Mouse (Mus musculus) limb, embryonic 11.5 days (tissue): ENCODE measurements at regions not wholly inside any gene's neighbourhood (a gene's known extent, or its start where the extent isn't known, plus 50 kb on each side); places are given as distances from the start of the nearest gene placed in this dataset.

ENCODE experiments used
- ATAC-seq: fragments of 200-750 bp; cut with Nextera tagmentation; 2 replicates; pipeline ENCODE4 v1.8.0; 2017; ENCODE audit warnings: low read depth; ENCODE audit not compliant: insufficient number of reproducible peaks, low FRiP score, low TSS enrichment
- DNase-seq: peaks from one replicate; pipeline ENCODE4 v3.0.0-alpha.2; 2015; ENCODE audit warnings: low spot score
- H3K27ac ChIP-seq: fragments of 300-500 bp; sonication (generic); replicated peaks from 2 replicates; pipeline ENCODE4 v1.5.1; 2014; ENCODE audit warnings: low read depth, mild to moderate bottlenecking, low read length
- H3K27me3 ChIP-seq: fragments of 300-500 bp; sonication (generic); 2 replicates; pipeline ENCODE4 v1.6.1; 2014; ENCODE audit warnings: mild to moderate bottlenecking, low read length, mixed read lengths; ENCODE audit not compliant: control insufficient read depth, insufficient read depth
- H3K36me3 ChIP-seq: fragments of 300-500 bp; sonication (generic); 2 replicates; pipeline ENCODE4 v1.6.1; 2014; ENCODE audit warnings: mild to moderate bottlenecking, low read length, moderate library complexity, mixed read lengths; ENCODE audit not compliant: control insufficient read depth, insufficient read depth
- H3K4me1 ChIP-seq: fragments of 300-500 bp; sonication (generic); 2 replicates; pipeline ENCODE4 v1.6.1; 2014; ENCODE audit warnings: low read length, mixed read lengths; ENCODE audit not compliant: control insufficient read depth, insufficient read depth
- H3K4me2 ChIP-seq: fragments of 300-500 bp; sonication (generic); 2 replicates; pipeline ENCODE4 v1.6.1; 2014; ENCODE audit warnings: low read depth, mild to moderate bottlenecking, moderate library complexity; ENCODE audit not compliant: severe bottlenecking
- H3K4me3 ChIP-seq: fragments of 300-500 bp; sonication (generic); 2 replicates; pipeline ENCODE4 v1.5.1; 2014; ENCODE audit warnings: low read depth, low read length
- H3K9ac ChIP-seq: fragments of 300-500 bp; sonication (generic); 2 replicates; pipeline ENCODE4 v1.6.1; 2014; ENCODE audit warnings: mild to moderate bottlenecking, low read length
- H3K9me3 ChIP-seq: fragments of 300-500 bp; sonication (generic); 2 replicates; pipeline ENCODE4 v1.6.1; 2016; ENCODE audit warnings: low read length; ENCODE audit not compliant: control insufficient read depth
- WGBS: fragments of 180-500 bp; shearing (Covaris S2); extraction: QIAGEN DNeasy Blood & Tissue Kit; methylation state at CpG from one replicate; pipeline ENCODE4 v1.1.7; 2014; 5-methylcytosine and 5-hydroxymethylcytosine counted together

DNA sequence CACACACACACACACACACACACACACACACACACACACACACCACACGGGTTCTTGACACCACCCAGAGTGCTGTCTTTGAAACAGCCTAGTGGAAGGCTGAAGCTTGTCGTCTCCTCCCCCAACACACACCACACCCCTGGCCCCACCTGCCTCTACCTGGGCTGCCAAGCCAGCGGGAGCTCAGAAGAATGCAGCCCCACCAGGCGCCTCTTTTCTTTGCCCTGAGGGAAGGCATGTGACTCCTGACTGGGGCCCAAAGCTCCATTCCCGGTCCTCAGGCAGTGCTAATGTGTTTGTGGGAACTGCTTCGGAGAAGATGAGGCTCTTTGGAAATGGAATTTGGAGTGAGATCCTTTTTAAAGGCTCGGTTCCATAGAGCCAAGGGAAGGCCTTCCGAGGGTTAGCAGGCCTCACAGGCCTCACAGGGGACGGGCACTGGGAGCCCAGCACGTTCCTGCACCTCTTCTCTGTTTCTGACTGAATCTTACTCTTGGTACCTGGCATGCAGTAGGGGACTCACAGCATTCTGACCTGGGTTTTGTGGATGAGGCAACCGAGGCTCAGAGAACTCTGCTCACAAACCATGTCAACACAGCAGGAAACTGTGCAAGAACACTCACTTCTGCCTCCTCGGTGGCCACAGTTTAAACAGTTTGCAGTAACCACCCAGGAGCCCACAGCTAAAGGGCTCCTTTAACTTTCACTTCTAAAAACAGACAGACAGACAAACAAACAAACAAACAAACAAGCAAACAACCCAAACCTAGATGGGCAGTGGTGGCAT is 106.4 kb downstream of the Cd24a start:
- Histone ChIP-seq H3K36me3 (no peaks in the 10 kb centered on the region), H3K4me3 (no peak overlapping the region), H3K4me2 (no peak overlapping the region), H3K27me3 (no peaks in the 10 kb centered on the region), H3K4me1 (peaks cover 10% of the 10 kb centered on the region; the same call in 1 of the 2 replicates), H3K27ac (no peak overlapping the region), H3K9me3 (no peaks in the 10 kb centered on the region), H3K9ac (no peak overlapping the region)
- ATAC-seq (no peak), DNase-seq (no peak)
- WGBS: 43% methylated on average over 12 of the region's 12 CpGs

- DNase-seq (no peak), ATAC-seq (no peak)
- no peaks in the 10 kb centered on the region for H3K27me3 ChIP-seq
- no peaks in the 10 kb centered on the region for H3K9me3 ChIP-seq
- no peak overlapping the region; the same call in 1 of the 2 replicates for H3K4me2 ChIP-seq
- H3K36me3 ChIP-seq: no peaks in the 10 kb centered on the region
- H3K27ac ChIP-seq: no peak overlapping the region
- H3K4me1 ChIP-seq: peaks cover 11% of the 10 kb centered on the region; the same call in 1 of the 2 replicates
- H3K9ac ChIP-seq: no peak overlapping the region
- no peak overlapping the region for H3K4me3 ChIP-seq
- WGBS: 20% methylated on average over 10 of the region's 10 CpGs
These were observed 111.3 kb downstream of the Cd24a start for GRCm38 (mm10) chr10:43689161-43689913.

DNA sequence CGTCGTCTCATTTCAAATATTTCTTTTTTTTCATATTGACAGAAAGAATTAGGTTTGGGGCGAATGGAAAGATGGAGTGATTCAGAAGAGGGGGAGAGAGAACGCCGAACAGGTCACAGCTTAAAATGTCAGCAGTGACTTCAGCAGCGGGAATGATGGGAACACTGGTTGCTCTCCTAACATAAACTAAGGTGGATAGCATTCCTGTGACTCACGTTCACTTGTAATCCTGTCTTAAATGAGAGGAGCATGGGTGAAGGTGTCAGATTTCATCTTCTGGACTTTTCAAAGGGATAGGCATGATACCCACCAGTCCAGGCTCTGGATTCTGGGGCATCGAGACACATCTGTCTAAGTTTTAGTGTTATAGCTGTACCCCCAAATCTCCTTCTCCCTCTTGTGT is 111.8 kb downstream of the Cd24a start:
- no peak overlapping the region for H3K9ac ChIP-seq
- H3K4me3 ChIP-seq: no peak overlapping the region
- no peak for ATAC-seq
- H3K27ac ChIP-seq: no peak overlapping the region
- no peaks in the 10 kb centered on the region for H3K27me3 ChIP-seq
- no peaks in the 10 kb centered on the region for H3K36me3 ChIP-seq
- peaks cover 8% of the 10 kb centered on the region; the same call in 1 of the 2 replicates for H3K4me1 ChIP-seq
- 38% methylated on average over 8 of the region's 8 CpGs for WGBS
- no peak for DNase-seq
- H3K9me3 ChIP-seq: no peaks in the 10 kb centered on the region
- no peak overlapping the region for H3K4me2 ChIP-seq

- H3K27ac ChIP-seq: no peak overlapping the region
- H3K4me3 ChIP-seq: no peak overlapping the region
- ATAC-seq (no peak), DNase-seq (no peak)
- no peak overlapping the region for H3K9ac ChIP-seq
- H3K9me3 ChIP-seq: no peaks in the 10 kb centered on the region; the same call in 1 of the 2 replicates
- WGBS: 62% methylated on average over 5 of the region's 5 CpGs
- no peaks in the 10 kb centered on the region for H3K27me3 ChIP-seq
- H3K4me1 ChIP-seq: peaks cover 5% of the 10 kb centered on the region; the same call in 1 of the 2 replicates
- H3K4me2 ChIP-seq: no peak overlapping the region
- no peaks in the 10 kb centered on the region for H3K36me3 ChIP-seq
These were observed 115.9 kb downstream of the Cd24a start for GRCm38 (mm10) chr10:43693974-43694373.

DNA sequence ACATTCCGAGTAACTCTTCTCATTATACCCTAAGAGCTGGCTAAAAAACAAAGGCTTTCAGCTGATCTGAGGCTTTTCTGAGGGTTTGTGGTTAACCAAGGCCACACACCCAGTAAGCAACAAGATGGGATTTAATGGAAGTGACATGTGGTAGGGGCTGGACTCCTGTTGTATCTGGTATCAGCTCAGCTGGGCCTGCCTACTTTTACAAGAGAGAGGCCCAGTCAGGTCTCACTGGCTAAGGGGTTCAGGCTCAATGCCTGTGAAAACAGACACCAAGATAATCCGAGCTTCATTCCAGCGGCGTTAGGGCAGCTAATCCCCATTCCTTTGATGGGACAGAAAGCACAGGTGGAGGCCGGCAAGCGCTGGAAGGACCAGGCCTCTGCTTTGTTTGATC is 116.4 kb downstream of the Cd24a start:
- 0 out of 2 replicates have a peak, but pooled peaks cover 2% of the 10 kb centered on the region for H3K4me1 ChIP-seq
- DNase-seq (peak; percentile 47), ATAC-seq (no peak)
- WGBS: 23% methylated on average over 6 of the region's 6 CpGs
- H3K9ac ChIP-seq: no peak overlapping the region
- no peak overlapping the region for H3K27ac ChIP-seq
- H3K27me3 ChIP-seq: no peaks in the 10 kb centered on the region
- H3K4me2 ChIP-seq: no peak overlapping the region
- H3K36me3 ChIP-seq: no peaks in the 10 kb centered on the region
- no peaks in the 10 kb centered on the region; the same call in 1 of the 2 replicates for H3K9me3 ChIP-seq
- no peak overlapping the region for H3K4me3 ChIP-seq

DNA sequence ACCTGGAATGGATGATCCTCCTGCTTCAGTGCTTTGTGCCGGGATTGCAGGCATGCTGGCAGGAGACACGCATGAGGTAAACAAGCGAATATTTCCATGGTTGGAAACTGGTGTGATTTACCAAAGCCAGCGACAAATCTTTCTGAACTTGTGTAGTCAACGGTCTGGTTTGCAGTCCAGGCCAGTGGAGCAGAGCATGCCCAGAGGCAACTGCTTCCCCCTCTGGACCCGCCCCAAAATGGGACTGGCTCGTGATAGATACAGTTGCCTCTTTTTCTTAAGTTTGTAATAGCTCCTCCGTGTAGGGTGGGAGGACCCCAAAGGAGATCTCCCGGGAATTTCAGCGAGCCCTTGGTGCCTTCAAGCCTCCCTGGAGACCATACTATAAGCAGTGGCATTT is 117.4 kb downstream of the Cd24a start:
- ATAC-seq: no peak
- WGBS: 74% methylated on average over 10 of the region's 10 CpGs
- Histone ChIP-seq H3K4me1 (no peaks in the 10 kb centered on the region), H3K4me3 (no peak overlapping the region), H3K36me3 (no peaks in the 10 kb centered on the region), H3K27me3 (no peaks in the 10 kb centered on the region), H3K9ac (no peak overlapping the region), H3K27ac (no peak overlapping the region), H3K9me3 (no peaks in the 10 kb centered on the region; the same call in 1 of the 2 replicates), H3K4me2 (no peak overlapping the region)
- no peak for DNase-seq

DNA sequence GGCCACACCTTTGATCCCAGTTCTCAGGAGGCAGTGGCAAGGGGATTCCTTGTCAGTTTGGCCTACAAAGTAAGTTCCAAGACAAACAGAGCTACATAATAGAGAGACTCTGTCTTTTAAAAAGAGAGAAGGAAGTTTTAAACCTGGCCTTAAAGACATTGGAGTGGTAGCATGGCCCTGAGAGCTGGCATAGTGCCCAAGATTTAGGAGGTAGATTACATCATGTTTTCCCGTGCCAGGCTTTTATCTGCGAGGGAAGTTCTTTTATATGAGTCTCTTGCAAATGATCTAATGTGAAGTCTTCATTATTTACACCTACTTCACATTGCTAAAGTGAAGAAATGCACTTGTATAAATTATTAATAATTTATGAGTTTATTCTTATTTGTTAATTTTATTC is 119.8 kb downstream of the Cd24a start:
- Histone ChIP-seq H3K4me1 (no peaks in the 10 kb centered on the region), H3K27me3 (no peaks in the 10 kb centered on the region), H3K9ac (no peak overlapping the region), H3K4me3 (no peak overlapping the region), H3K27ac (no peak overlapping the region), H3K36me3 (no peaks in the 10 kb centered on the region), H3K4me2 (no peak overlapping the region), H3K9me3 (no peaks in the 10 kb centered on the region; the same call in 1 of the 2 replicates)
- WGBS: 86% methylated on average over 2 of the region's 2 CpGs
- DNase-seq: no peak
- no peak for ATAC-seq

GRCm38 (mm10) chr10:43700371-43701289 is 122.5 kb downstream of the Cd24a start:
- Histone ChIP-seq H3K4me1 (no peaks in the 10 kb centered on the region), H3K4me2 (no peak overlapping the region), H3K9ac (no peak overlapping the region), H3K36me3 (no peaks in the 10 kb centered on the region), H3K4me3 (no peak overlapping the region), H3K27ac (no peak overlapping the region), H3K9me3 (no peaks in the 10 kb centered on the region; the same call in 1 of the 2 replicates), H3K27me3 (no peaks in the 10 kb centered on the region)
- WGBS: 91% methylated on average over 13 of the region's 13 CpGs
- ATAC-seq (no peak), DNase-seq (no peak)
